Mouse (Mus musculus): Measurements from ENCODE around the gene Cdkn2c. TPM values are rescaled to one million over a fixed set of nuclear protein-coding genes. Genes with fewer than 3 reads are reported as not detected.

The Cdkn2c gene
- polyA plus RNA-seq, 1 experiment from 2014 or later: 6.1 TPM

DNA sequence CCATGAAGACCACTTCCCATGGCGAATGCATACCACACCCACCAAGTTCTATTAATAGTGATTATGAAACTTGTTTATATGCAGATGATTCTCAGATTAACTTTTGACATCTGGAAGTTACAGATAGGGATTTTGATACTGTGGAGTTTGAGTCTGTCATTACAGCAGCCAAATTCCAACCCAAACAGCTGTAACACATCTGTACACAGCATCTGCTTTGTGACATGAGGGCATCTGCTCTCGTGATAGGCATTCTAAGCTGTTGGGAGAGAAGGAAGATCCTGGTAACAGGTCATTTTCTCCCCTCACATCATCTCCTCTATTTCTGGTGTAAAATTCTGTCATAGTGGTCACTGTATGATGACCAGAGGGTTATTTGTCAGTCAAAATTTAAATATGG, 36.8 kb downstream of the Cdkn2c start:
- H3K4me2 ChIP-seq: no peak overlapping the region
- no peak overlapping the region for H3K4me3 ChIP-seq (ENCODE audit: low read depth, low read length)
- no peaks in the 10 kb centered on the region for H3K9me3 ChIP-seq (replicated peaks; ENCODE audit: control insufficient read depth, low read length)
- no peaks in the 10 kb centered on the region for H3K36me3 ChIP-seq (ENCODE audit: control insufficient read depth, insufficient read depth, low read length)
- no peak overlapping the region for H3K9ac ChIP-seq (ENCODE audit: low read depth, low read length)
- no peak for ATAC-seq (replicated peaks; ENCODE audit: insufficient number of reproducible peaks, low FRiP score, low TSS enrichment)
- no peaks in the 10 kb centered on the region for H3K4me1 ChIP-seq (ENCODE audit: control insufficient read depth, insufficient read depth, low read length)
- H3K27ac ChIP-seq (ENCODE audit: low read depth, low read length): no peak overlapping the region
- H3K27me3 ChIP-seq (ENCODE audit: control insufficient read depth, insufficient read depth, low read length): no peaks in the 10 kb centered on the region
- WGBS (ENCODE audit: insufficient replicate concordance): 67% methylated on average over 2 of the region's 2 CpGs

GRCm38 (mm10) chr4:109612596-109612995, 54.4 kb downstream of the Cdkn2c start:
- no peaks in the 10 kb centered on the region for H3K4me1 ChIP-seq (ENCODE audit: control insufficient read depth, insufficient read depth, low read length)
- ATAC-seq (replicated peaks; ENCODE audit: insufficient number of reproducible peaks, low FRiP score, low TSS enrichment): no peak
- no peaks in the 10 kb centered on the region for H3K27me3 ChIP-seq (ENCODE audit: control insufficient read depth, insufficient read depth, low read length)
- no peak overlapping the region for H3K27ac ChIP-seq (ENCODE audit: low read depth, low read length)
- no peak overlapping the region for H3K4me3 ChIP-seq (ENCODE audit: low read depth, low read length)
- H3K9me3 ChIP-seq (replicated peaks; ENCODE audit: control insufficient read depth, low read length): no peaks in the 10 kb centered on the region
- no peaks in the 10 kb centered on the region for H3K36me3 ChIP-seq (ENCODE audit: control insufficient read depth, insufficient read depth, low read length)
- H3K4me2 ChIP-seq: no peak overlapping the region
- no peak overlapping the region for H3K9ac ChIP-seq (ENCODE audit: low read depth, low read length)
- 71% methylated on average over 4 of the region's 4 CpGs for WGBS (ENCODE audit: insufficient replicate concordance)

Other genes with a start within 250 kb of the Cdkn2c start
- gene Rnf11, start 182.5 kb downstream of the Cdkn2c start, polyA plus RNA-seq (2014; fragmentation: Nextera tagmentation; extraction: Ambion mirVana): 47.1 and 47.8 TPM in 2 replicates
- not detected in 2 replicates for gene 4930522H14Rik, start 135.9 kb downstream of the Cdkn2c start, polyA plus RNA-seq (2014; fragmentation: Nextera tagmentation; extraction: Ambion mirVana)
- 25.2 and 25.3 TPM in 2 replicates for gene Faf1, start 9.4 kb upstream of the Cdkn2c start, polyA plus RNA-seq (2014; fragmentation: Nextera tagmentation; extraction: Ambion mirVana)

Data from heart, embryonic 11.5 days (tissue).